Mouse (Mus musculus) lung, postnatal 4 days (tissue): ENCODE data around the gene Appbp2.
"Not testable (repeated sequence)": the region's sequence is repeated elsewhere in the genome, so short reads cannot be mapped to it uniquely, and the experiment has no call there.

Source experiments
- DNase-seq, 2 experiments: peaks; one replicate each; pipeline ENCODE4 v3.0.0; 2021

Gene Appbp2

DNA sequence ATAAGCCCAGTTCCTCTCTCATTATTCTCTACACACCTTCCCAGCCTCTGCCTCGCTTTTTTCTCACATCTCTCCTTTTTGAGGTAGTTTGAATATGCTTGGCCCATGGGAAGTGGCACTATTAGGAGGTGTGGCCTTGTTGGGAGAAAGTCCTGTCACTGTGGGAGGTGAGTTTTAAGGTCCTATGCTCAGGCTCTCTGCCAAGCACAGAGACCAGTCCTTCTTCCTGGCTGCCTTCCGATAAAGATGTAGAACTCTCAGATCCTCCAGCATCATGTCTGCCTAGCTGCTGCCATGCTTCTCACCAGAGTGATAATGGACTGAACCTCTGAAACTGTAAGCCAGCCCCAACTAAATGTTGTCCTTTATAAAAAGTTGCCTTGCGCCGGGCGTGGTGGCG is 12.4 kb downstream of the Appbp2 start:
- DNase-seq: no peak

DNA sequence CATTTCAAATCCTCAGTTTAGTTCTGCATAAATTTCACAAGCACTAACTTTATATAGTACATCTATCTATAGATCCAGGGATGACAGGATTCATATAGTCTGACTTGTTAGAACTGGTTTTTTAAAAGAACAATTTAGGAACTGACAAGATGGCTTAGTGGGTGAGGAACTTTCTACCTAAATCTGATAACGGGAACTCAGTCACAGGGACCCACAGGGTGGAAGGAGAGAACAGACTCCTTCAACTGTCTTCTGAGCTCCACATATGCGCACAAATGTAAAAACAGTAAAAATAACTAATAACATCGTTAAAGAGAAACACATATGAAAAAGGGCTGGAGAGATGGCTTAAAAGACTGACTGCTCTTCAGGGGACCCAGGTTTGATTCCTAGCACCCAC is 15.9 kb downstream of the Appbp2 start:
- no peak for DNase-seq

DNA sequence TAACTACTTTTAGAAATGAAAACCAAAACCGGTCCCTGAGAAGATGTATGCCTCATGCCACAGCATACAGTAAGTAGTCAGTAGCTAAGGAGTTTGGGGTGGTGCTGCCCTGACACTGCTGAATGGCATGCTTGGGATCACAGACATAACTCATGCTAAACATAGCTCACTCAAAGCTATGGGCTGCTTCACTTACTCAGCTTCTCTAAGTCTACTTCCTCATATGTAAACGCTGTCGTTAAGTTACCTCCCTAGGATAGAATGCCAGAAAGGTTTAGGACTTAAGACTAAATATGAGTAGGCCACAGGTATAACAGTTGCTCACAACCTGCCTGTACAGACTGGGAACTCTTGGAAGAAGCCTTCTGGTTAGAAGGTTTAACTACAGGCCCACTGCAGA is 20.3 kb downstream of the Appbp2 start:
- no peak for DNase-seq

DNA sequence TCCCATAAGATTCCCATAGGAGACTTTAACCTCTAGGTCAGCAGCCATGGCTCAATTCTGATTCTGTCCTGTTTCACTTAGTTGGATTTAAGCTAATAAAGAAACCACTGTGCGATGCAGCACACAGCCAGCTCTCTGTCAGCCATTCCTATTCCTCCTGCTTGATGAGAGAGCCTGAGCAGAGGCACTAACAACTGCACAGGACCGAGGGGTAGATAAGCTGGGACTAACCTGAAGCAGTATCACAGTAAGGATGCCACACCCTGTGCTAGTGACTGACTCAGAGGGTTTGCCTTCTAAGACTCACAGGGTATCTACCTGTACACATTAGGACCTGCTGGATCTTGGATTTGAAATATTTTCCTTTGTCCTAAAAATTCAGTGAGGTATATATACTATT is 21.7 kb downstream of the Appbp2 start:
- no peak for DNase-seq

DNA sequence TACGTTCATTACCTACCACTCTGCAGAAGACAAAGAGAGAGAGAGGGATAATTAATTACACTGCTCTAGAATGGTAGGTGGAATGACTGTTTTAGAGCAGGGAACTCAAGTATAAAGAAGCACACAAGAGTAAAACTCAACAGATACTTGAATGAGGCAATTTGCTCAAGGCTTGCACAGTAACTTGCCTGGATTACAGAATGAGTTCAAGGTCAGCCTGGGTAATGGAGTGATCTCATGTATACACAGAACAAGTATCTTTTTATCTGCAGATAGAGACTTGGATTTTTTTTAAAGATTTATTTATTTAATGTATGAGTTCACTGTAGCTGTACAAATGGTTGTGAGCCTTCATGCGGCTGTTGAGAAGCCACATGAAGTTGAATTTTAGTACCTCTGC is 23.8 kb downstream of the Appbp2 start:
- no peak for DNase-seq

DNA sequence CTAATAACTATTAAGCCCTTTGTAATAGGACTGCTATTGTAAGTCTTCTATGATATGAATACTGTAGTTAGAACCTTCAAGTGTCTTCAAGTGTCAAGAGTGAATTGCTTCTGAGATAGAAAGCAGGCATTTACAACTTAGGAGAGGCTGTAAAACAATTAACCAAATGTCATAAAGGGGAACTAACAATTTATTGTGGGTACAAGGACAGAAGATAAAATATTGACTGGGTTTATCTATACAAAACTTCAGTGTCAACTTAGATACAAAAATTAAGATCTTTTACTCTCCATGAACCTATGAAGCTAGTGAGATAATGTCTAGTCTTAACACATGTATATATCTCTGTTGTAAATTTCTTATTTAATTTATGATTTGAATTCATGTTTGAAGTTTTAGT is 28.7 kb downstream of the Appbp2 start:
- DNase-seq: no peak

DNA sequence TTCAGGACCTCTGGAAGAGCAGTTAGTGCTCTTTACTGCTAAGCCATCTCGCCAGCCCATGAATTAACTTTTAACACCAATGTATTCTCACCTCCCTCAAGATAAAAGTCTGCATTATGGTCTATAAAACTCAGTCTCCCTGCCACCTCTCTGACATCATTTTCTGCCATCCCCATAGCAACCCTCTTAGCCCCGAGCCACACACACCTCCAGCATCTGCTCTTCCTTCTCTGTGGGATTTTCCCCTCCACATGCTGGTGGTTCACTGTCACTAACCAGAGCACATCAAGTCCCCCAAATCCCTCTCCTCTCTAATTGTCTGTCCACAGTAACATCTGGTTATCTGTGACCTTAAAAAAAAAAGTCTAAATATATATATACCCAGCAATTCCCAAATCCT is 36.0 kb downstream of the Appbp2 start:
- DNase-seq: no peak

DNA sequence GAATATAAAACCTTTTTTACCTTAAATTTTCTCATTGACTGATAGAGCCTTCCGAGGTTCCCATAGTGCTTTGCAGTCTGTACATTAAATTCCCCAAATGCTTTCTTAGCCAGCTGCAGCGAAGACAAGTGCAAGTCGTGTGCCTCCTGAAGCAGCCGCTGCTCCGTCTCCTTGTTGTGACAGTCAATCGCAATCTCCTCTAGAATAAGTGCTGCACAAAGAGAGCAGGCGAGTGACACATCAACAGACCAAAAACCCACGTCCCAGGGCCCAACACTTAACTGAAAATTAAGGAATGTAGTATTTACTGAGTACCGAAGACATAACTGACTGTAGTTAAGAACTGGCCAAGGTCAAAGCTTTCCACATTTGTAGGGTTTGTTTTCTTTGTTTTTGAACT is 38.9 kb downstream of the Appbp2 start:
- DNase-seq: no peak

DNA sequence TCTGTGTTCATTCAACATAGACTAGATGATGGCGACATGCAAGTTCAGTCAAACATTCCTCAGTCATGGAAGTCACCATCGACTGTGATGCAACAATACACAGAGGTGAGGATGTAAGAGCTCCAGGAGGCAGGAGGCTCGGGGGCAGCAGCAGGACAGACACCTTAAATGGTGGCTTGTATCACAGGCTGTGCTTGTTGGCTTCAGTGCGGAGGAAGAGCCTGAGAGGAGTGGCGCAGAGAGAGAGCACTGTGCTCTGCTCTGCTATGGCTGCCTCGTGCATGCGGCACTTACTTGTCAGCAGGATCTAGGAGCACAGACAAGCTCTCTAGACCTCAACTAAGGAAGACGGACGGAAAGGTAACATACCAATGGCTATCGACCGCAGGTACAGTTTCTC is 40.7 kb downstream of the Appbp2 start:
- no peak for DNase-seq

DNA sequence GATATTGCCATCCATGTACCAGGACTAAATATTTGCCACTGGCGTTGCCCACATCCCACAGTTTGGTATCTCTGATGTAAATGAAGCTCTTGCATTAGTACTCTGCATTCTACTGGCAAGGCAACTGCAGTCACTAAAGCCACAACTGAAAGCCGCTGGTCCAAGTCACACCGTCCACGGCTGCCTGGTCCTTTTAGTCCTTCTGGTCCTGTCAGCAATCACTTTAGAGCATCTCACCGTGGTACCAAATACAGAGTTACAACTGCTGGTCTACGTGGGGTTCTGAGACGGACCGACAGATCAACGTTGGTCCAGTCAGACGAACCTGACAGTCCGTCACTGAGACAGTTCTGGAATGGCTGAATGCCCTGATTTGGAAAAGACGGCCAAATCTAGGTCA is 44.2 kb downstream of the Appbp2 start:
- DNase-seq: no peak

DNA sequence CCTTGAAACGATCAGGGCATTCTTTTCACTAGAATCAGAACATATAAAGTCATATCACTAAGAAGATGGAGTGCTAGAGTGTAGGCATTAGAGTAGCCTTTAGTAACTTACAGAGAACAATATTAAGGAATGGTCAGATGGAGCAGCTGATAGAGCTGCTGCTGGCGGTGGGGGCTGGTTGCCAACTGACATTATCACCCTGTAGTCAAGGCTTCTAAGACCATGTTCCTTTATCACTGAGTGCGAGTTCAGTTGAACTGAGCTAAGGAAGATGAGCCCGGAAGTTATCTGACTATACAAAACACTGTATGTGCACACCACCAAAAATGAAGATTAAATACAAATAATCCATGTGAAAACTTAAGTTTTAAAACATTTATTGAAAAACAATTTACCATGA is 45.8 kb downstream of the Appbp2 start:
- DNase-seq: no peak

DNA sequence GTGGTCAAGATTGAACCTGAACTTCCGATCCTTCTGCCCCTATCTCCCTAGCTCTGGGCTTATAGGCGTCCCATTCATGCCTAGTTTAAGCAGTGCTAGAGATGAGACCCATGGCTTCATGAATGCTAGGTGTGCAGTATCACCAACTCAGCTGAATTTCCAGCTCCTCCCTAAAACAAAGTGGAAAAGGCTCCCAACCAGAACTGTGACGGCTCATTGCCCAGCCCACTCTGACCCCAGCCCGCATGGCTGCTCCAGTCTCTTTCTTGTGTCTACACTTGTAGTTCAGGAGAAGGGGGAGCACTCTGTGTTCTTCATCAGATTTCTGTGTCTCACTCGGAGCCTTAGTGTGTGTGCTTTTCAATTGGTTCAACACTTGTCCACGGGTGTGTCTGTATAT is 50.1 kb downstream of the Appbp2 start:
- DNase-seq: no peak

DNA sequence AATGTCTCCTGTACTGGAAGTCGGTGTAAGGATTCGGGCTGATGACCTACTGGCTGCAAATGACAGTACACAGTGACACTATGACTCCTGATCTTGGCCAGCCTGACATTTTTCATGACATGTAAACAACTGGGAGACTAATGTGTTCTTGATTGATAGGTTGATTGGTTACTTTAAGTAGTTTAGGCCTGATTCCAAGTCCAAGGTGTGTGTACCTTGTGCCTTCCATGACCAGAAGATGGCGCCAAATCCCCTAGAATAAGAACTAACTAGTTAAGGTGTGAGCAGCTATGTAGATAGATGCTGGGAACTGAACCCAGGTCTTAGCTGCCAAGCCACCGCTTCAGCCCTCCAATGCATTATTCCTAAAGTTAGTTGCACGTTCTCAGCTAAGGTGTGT is 50.8 kb downstream of the Appbp2 start:
- DNase-seq: peak in 1 of 2 experiments; percentile 48

DNA sequence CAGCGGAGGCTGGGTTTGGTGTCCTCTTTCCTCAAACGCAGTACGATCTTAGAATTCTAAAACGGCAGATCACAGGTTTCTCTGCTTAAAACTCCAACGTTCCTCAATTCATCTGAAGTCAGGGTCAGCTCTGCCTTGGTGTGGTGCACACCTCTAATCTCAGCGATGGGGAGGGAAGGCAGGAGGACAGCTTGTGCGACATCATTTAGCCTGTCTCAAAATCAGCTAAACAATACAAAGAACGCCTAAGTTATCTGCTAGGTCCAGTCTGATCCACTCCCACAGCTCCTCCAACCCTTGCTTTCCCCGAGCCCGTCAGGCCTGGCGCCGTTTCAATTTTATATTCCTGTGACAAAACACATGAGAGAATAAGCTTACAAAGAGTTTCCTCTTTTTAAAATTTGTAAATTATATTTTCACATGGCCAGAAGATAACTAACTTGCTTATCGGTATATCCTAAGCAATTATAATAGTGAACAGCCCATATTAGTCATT is 51.6 kb downstream of the Appbp2 start:
- no peak for DNase-seq

DNA sequence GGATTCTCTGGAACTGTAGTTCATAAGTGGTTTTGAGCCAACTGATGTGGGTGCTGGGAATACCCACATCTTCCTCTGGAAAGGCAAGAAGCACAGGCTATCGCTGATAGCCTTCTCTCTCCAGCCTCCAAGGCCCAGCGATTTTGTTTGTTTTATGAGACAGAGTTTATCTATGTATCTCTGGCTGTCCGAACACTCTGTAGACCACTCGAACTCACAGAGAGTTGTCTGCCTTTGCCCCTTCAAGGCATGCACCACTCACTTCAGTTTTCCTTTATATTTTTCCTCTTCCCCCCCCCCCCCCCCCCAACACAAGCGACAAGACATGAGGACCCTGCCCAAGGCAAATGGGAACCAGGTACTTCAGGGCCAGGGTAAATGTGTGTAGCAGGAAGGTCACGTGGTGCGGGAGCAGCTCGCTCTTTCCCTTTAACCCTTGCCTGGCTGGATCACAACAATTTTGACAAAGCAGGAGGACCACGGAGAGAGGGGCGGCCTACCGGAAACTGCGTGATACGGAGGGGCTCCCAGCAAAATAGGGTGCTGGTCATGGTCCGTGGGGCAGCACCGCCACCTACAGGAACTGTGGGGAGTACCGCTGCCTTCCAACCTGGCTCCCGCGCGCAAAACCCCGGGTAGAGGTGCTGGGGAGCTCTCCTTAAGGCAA is 52.2 kb downstream of the Appbp2 start:
- peak; percentile 81 to 83 for DNase-seq

DNA sequence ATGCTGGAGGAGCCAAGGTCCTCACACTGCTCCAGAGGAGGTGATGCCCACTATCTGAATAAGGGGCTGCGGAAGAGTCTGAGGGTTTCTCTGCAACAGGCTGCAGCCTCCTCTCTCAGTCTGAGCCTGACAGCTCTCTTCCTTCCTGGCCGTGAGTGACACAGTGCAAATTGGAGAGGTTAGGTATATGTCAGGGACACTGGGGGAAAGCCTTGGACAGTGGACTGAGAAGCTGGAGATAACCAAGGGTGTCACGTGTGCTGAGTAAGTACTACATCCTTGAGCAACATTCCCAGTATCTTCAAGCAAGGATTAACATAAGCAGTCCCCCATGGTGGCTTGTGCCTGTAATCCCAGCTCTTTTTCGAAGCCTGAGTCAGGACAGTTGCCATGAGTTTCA is 56.5 kb downstream of the Appbp2 start:
- DNase-seq: no peak

DNA sequence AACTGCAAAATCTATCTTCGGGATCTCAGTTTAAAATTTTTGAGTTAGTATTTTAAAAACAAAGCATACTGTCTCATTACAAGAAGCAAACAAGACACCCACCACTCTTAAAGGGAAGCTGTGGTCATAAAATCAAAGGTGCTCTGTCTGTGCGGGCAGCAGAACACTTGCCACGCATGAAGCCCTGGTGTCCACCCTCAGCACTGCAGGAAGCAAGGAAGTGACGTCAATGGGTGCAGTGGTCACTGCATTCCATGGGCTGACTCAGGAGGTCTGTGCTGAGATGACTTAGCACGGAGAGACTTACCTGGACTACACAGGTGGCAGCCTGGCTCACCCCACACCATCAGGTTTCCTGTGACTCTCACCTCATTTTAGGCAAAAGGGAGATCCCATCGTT is 57.2 kb downstream of the Appbp2 start:
- no peak for DNase-seq

DNA sequence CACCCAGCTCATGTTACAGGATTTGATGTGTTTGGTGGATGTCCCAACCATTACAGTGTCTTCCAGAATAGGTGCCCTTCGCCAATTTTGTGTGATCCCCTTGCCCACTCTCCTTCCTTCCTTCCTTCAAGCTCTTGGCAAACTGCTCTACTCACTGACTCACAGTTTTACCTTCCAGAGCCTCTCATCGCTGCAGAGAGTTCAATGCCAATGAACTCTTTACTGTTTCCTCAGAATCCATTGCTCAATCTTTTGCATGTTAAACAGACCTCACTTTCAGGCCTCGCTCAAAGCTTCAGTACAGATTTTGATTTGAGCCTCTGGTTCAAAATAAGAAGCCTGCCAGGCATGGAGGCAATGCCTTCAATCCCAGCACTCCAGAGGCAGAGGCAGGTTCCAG is 59.0 kb downstream of the Appbp2 start:
- DNase-seq: no peak

DNA sequence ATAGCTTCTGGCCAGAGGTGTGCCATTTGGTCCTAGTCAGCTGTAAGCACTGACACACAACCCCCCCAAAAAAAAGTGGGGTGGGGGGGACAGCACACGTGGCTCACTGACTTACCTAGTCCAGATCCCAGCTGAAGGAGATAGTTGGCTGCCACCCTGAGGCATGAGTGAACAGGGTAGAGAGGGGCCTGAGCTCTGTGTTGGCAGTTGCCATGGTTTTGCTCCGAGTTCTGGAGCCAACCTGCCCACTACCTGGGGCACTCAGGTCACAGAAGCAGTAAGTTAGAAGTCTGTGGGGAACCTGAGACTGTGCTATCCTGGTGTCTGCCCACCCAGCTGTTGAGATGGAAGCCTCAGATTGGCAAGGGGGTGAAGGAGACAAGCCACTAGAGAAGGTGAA is 64.1 kb downstream of the Appbp2 start:
- DNase-seq: no peak

DNA sequence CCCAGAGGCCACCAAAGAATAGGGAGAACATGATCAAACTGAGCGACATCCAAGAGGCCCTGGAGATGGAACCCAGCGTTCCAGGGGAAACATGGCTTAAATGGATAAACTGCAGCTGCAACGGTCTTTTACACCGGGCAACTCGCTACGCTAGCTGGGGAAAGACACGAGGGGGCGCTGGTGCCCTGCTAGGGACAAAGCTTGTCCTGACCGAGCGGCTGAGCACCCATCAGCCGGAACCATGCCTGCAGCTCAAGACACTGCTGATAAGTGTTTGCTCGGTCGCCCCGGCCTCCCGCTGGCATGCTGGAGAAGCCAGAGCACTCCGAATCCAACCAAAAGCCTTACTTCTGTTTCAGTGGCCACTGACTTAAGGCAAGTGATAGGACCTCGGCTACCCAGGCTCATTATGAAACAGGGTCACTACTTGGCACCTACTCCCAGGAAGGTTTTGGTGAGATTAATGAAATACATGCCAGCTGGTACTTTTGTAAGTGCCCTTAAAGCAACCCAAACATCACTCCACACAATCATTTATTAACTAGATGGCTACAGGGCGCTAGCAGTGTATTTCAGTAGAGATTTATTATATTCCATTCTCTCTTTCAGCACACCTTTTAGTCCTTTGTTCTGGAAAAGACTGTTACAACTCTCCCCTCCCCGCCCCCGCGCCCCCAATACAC is 64.7 kb downstream of the Appbp2 start, which contains the start of gene 1700125H20Rik:
Gene 1700125H20Rik (plus strand): TSS at position 347 of the 683 bp plus-strand sequence.
- peak; percentile 91 to 92 for DNase-seq

DNA sequence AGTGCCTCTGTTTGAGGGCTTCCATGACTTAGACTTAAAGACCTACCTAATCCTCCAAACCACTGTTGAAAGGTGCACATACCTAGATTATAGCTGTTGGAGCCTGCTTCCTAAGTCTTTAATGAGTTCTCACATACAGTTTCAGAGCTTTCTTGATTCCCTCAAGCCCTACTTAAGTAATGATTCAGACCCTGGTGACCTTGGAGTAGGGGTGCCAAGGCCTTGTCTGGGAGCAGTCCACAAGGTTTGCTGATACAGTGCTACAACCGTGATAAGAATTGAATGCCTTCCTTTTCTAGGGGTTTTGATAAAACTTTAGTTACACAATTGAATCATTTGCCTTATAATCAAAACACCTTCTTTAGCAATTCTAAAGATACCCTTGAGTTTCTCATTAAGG is 67.4 kb downstream of the Appbp2 start:
- DNase-seq: no peak

DNA sequence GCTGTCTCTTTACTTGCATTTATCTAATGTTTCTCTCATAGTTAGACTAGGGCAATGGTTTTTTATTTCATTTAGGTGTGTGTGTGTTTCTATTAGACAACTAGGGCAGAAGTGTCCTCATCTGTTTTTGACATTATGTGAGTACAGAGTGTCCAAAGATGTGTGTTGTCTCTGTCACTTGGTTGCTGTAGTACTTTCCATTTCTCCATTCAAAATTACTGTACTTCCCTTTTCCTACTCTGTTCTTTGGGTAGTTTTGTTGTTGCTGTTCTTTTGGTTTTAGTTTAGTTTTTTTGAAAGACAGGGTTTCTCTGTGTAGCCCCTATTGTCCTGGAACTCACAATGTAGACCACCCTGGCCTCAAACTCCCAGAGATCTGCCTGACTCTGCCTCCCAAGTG is 70.6 kb downstream of the Appbp2 start:
- no peak for DNase-seq

DNA sequence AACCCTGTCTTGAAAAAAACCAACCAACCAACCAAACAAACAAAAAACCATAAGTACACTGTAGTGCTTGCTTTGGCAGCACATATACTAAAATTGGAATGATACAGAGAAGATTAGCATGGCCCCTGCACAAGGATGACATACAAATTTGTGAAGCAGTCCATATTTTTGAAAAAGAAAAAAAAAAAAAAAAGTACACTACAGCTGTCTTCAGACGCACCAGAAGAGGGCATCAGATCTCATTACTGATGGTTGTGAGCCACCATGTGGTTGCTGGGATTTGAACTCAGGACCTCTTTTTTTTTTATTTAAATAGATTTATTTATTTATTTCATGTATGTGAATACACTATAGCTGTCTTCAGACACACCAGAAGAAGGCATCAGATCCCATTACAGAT is 71.9 kb downstream of the Appbp2 start:
- not testable (repeated sequence) for DNase-seq

DNA sequence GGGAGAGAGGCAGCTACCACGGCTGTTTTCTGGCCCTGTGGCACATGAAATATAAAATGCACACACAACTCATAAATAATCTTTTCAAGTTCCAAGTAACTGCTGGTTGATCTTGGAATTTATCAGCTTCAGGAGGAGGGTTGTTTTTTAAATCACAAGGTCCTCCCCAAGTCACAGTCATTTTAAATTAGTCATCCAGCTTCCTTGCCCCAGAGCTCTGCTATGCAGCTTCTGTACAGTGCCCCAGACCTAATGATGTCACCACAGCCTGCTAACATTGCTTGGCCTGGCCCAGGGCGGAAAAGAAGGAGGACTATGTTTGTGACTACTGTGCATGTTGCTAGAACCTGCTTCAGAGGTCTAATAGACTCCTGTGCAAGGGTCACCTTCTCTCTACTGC is 77.6 kb downstream of the Appbp2 start:
- no peak for DNase-seq
